Mouse (Mus musculus) stomach, embryonic 16.5 days (tissue): ENCODE data around the gene Wdr18. TPM values are rescaled to one million over a fixed set of nuclear protein-coding genes. Genes with fewer than 3 reads are reported as not detected.

ENCODE experiments used
- ATAC-seq: fragments of 200-750 bp; cut with Nextera tagmentation; 2 replicates; pipeline ENCODE4 v1.8.0; 2017; ENCODE audit warnings: moderate number of reproducible peaks, moderate TSS enrichment; ENCODE audit not compliant: insufficient read depth, low FRiP score
- H3K27ac ChIP-seq: fragments of 300-500 bp; sonication (generic); 2 replicates; pipeline ENCODE4 v1.5.1; 2014; ENCODE audit warnings: low read length
- H3K27me3 ChIP-seq: fragments of 300-500 bp; sonication (generic); 2 replicates; pipeline ENCODE4 v1.6.1; 2014; ENCODE audit warnings: low read length, control low read depth, mixed read lengths; ENCODE audit not compliant: control insufficient read depth, insufficient read depth
- H3K36me3 ChIP-seq: fragments of 300-500 bp; sonication (generic); 2 replicates; pipeline ENCODE4 v1.6.1; 2014; ENCODE audit warnings: low read length; ENCODE audit not compliant: control insufficient read depth, insufficient read depth
- H3K4me1 ChIP-seq: fragments of 300-500 bp; sonication (generic); 2 replicates; pipeline ENCODE4 v1.6.1; 2014; ENCODE audit warnings: low read length, control low read depth, mixed read lengths; ENCODE audit not compliant: control insufficient read depth, insufficient read depth
- H3K4me2 ChIP-seq: fragments of 300-500 bp; sonication (generic); 2 replicates; pipeline ENCODE4 v1.6.1; 2014; ENCODE audit warnings: low read depth, low read length, mixed read lengths
- H3K4me3 ChIP-seq: fragments of 300-500 bp; sonication (generic); replicated peaks from 2 replicates; pipeline ENCODE4 v1.5.1; 2014; ENCODE audit warnings: mild to moderate bottlenecking, low read length
- H3K9ac ChIP-seq: fragments of 300-500 bp; sonication (generic); 2 replicates; pipeline ENCODE4 v1.6.1; 2014; ENCODE audit warnings: low read length
- H3K9me3 ChIP-seq: fragments of 300-500 bp; sonication (generic); replicated peaks from 2 replicates; pipeline ENCODE4 v1.6.1; 2016; ENCODE audit warnings: low read length, control low read depth; ENCODE audit not compliant: control insufficient read depth
- WGBS: fragments of 180-500 bp; shearing (Covaris S2); extraction: QIAGEN DNeasy Blood & Tissue Kit; methylation state at CpG from one replicate; pipeline ENCODE4 v1.1.7; 2014; 5-methylcytosine and 5-hydroxymethylcytosine counted together
- polyA plus RNA-seq: library from polyadenylated mRNA; unstranded; fragments of >200 nt; fragmentation: Nextera tagmentation; extraction: Ambion mirVana; gene quantifications from 2 replicates; pipeline ENCODE4 v1.2.1, GENCODE M21; 2015

Gene Wdr18
- 76.7 and 86.9 TPM in 2 replicates for polyA plus RNA-seq

DNA sequence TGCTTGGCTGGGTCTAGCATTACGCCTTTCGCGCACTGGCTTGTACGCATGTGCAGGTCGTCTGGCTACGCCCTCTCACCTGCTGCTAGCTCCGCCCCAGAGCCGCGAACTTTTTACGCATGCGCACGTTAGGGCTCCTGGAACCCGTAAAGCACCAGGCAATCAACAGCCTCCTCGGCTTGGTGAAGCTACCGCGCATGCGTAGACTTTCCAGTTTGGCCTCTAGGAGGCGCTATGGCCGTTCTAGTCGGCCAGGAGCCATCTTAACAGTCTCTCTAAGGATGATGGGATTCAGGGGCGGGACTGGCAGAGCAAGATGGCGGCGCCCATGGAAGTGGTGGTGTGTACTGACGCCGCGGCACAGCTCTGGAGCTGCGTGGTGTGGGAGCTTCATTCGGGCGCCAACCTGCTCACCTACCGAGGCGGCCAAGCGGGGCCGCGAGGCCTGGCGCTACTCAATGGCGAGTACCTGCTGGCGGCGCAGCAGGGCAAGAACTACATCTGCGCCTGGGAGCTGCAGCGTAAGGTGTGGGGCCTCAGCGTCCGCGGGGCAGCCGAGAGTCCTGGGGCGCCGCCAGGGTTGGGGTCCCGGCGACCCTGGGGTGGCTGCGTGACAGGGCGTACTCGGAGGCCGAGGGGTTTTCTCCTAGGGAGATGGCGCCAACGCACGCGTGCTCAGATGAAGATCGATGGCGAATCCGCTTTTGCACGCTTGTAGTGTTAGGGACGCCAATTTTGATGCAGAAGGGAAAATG, at the start of gene Wdr18:
Gene Wdr18, plus strand, starts transcription at position 306 of the 755 bp plus-strand sequence.
- Histone ChIP-seq H3K36me3 (no peaks in the 10 kb centered on the region; the same call in 1 of the 2 replicates), H3K9me3 (no peaks in the 10 kb centered on the region), H3K9ac (peak within 1 kb of the TSS; percentile 92), H3K4me3 (peak within 1 kb of the TSS; percentile 96), H3K27ac (peak within 1 kb of the TSS; percentile 74), H3K27me3 (no peaks in the 10 kb centered on the region), H3K4me2 (peak within 1 kb of the TSS; percentile 68), H3K4me1 (peaks cover 7% of the 10 kb centered on the region)
- ATAC-seq: peak; percentile 96
- WGBS: under 1% methylated on average over 61 of the region's 61 CpGs

DNA sequence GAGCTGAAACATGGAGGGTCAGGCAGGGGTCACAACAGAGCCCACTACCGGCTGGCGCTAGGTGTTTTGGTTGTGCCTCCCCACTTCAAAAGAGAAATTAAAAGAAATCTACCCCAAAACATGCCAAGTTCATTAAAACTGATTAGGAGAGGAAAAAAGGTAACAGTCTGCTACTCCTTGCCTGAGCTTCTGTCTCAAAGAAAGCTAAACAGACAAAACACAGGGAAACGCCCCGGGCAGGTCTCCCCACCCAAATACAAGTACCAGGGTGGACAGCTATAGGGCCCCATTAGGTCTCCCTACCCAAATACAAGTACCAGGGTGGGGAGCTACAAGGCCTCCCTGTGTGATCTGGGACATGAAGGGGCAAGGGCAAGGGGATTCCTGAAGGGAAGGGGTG, 49.4 kb upstream of the Wdr18 start, which contains the start of gene Gm26602:
Gene Gm26602, plus strand, starts transcription at position 301 of the 400 bp plus-strand sequence.
- no peak for ATAC-seq
- peak within 1 kb of the TSS; percentile 34 for H3K9ac ChIP-seq
- peaks cover 16% of the 10 kb centered on the region; the same call in 1 of the 2 replicates for H3K36me3 ChIP-seq
- peaks cover 23% of the 10 kb centered on the region for H3K4me1 ChIP-seq
- peak within 1 kb of the TSS; percentile 85; the same call in 1 of the 2 replicates for H3K27ac ChIP-seq
- H3K9me3 ChIP-seq: no peaks in the 10 kb centered on the region
- H3K4me3 ChIP-seq: no peak within 1 kb of the TSS
- 93% methylated on average over 4 of the region's 4 CpGs for WGBS
- H3K27me3 ChIP-seq: no peaks in the 10 kb centered on the region
- H3K4me2 ChIP-seq: no peak within 1 kb of the TSS

DNA sequence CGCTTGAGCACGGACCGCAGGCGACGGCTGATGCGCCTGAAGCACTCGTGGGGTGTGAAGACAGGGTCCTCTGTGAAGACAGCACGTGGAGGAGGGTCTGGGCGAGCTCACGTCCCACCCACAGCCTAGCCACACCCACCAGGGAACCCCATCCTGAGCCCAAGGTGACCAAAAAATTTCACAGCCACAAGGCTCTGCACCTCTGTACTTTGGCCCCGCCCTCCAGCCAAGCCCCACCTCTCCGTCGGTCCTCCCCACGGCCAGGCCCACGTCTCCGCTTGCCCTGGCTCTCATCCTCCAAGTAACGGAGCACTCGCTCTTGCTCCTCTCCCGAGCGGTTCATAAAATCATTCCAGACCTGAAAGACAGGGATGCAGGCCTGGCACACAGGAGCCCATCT, 47.5 kb upstream of the Wdr18 start:
- Histone ChIP-seq H3K4me2 (no peak overlapping the region), H3K27ac (no peak overlapping the region), H3K4me1 (peaks cover 30% of the 10 kb centered on the region), H3K9me3 (no peaks in the 10 kb centered on the region), H3K27me3 (no peaks in the 10 kb centered on the region), H3K4me3 (no peak overlapping the region), H3K36me3 (0 out of 2 replicates have a peak, but pooled peaks cover 8% of the 10 kb centered on the region), H3K9ac (no peak overlapping the region)
- 65% methylated on average over 20 of the region's 20 CpGs for WGBS
- ATAC-seq: no peak

DNA sequence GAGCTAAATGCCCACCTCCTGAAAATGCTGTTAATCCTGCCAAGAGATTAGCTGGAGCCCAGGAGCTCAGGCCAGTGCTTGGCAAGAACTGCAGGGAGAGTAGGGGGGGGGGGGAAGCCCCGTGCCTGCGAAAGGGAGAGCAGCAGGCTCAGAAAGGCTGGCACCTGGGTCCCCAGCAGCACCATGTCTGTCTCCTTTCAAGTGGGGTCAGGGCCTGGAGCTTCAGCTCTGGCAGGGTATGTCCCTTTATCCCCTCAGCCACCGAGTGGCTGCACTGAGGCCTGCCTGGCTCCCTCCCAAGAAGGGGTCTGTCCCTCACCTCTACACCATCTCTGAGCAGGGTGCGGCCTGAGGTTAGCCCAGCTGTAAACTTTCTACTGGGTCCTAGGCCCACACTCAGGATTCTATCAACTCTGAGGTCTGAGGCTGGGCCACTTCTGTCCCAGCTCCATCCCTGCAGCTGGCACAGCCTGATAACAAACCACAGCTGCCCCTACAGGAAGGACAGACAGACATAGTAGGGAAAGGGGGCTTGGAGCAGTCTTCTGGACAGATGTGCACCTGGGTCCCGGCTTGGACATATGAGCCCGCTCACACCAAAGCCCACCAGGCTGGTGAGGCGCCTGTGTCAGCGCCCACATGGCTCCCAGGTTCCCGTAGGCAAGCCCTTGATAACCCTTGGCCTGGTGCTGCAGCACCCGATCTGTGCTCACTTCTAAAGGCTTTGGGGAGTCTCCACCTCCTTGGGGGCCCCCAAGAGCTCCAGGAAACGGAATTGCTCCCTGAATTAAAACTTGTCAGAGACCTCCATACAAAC, 45.6 kb upstream of the Wdr18 start:
- WGBS: 63% methylated on average over 11 of the region's 11 CpGs
- H3K27ac ChIP-seq: peak overlapping the region; percentile 88
- H3K36me3 ChIP-seq: 0 out of 2 replicates have a peak, but pooled peaks cover 8% of the 10 kb centered on the region
- peaks cover 38% of the 10 kb centered on the region for H3K4me1 ChIP-seq
- no peak for ATAC-seq
- H3K9me3 ChIP-seq: no peaks in the 10 kb centered on the region
- peak overlapping the region; percentile 93; the same call in 1 of the 2 replicates for H3K4me2 ChIP-seq
- H3K27me3 ChIP-seq: peaks cover 17% of the 10 kb centered on the region
- peak overlapping the region; percentile 63 for H3K9ac ChIP-seq
- no peak overlapping the region; the same call in 1 of the 2 replicates for H3K4me3 ChIP-seq

DNA sequence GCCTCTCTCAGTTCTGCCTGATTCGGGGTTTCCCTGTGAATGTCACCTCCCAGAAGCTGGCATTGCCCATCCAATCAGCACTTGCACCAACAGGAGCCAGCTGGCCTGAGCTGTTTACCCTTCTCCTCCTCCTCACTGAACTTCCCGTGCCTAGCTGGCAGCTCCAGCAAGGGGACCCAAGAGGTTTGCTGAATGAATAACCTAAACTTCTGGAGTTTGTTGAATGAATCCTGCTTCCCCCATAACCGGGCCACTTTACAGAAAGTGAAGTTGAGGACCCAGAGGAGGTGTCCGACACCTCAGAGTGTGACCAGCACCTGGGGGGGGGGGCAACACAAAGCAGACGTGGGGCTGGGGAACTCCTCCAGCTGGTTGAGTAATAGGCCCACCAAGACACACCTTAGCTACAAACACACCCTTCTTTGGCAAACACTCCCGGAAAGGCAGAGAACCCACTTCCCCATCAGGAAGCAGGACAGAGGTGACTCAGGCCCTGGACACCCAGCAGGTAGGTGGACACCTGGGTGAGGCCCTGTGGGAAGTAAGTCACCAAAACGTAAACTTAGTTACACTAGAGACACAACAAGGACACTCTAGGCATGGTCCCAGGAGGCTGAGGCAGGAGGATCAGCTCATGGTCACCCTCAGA, 44.9 kb upstream of the Wdr18 start:
- Histone ChIP-seq H3K36me3 (0 out of 2 replicates have a peak, but pooled peaks cover 4% of the 10 kb centered on the region), H3K9ac (peak overlapping the region; percentile 63), H3K4me2 (peak overlapping the region; percentile 93), H3K27ac (peak overlapping the region; percentile 88), H3K9me3 (no peaks in the 10 kb centered on the region), H3K4me3 (peak overlapping the region; percentile 72), H3K4me1 (peaks cover 37% of the 10 kb centered on the region), H3K27me3 (peaks cover 24% of the 10 kb centered on the region)
- peak; percentile 19; the same call in 1 of the 2 replicates for ATAC-seq
- 60% methylated on average over 6 of the region's 7 CpGs for WGBS

DNA sequence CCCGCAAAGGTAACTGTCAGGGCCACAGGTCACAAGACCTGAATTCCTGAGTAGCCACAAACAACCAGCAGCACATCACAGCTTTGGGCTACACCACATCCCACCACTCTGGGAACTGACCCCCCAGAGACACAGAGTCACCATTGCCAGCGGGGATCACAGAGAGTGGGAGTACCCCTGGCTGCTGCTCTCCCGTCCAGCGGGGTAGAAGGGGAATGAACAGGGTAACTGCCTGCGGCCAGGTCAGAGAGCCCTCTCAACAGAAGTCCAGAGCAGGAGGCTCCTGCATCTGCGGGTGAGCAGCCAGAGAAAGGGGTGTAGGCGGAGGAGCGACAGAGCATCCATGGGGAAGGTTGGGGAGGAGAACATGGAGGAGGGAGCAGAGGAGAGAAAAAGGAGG, 43.9 kb upstream of the Wdr18 start:
- no peaks in the 10 kb centered on the region for H3K9me3 ChIP-seq
- peak overlapping the region; percentile 93 for H3K4me2 ChIP-seq
- peaks cover 34% of the 10 kb centered on the region for H3K27me3 ChIP-seq
- peak overlapping the region; percentile 72 for H3K4me3 ChIP-seq
- H3K27ac ChIP-seq: peak overlapping the region; percentile 76
- no peak for ATAC-seq
- peak overlapping the region; percentile 91 for H3K9ac ChIP-seq
- H3K4me1 ChIP-seq: peaks cover 39% of the 10 kb centered on the region
- 5% methylated on average over 8 of the region's 8 CpGs for WGBS
- H3K36me3 ChIP-seq: 0 out of 2 replicates have a peak, but pooled peaks cover 4% of the 10 kb centered on the region

DNA sequence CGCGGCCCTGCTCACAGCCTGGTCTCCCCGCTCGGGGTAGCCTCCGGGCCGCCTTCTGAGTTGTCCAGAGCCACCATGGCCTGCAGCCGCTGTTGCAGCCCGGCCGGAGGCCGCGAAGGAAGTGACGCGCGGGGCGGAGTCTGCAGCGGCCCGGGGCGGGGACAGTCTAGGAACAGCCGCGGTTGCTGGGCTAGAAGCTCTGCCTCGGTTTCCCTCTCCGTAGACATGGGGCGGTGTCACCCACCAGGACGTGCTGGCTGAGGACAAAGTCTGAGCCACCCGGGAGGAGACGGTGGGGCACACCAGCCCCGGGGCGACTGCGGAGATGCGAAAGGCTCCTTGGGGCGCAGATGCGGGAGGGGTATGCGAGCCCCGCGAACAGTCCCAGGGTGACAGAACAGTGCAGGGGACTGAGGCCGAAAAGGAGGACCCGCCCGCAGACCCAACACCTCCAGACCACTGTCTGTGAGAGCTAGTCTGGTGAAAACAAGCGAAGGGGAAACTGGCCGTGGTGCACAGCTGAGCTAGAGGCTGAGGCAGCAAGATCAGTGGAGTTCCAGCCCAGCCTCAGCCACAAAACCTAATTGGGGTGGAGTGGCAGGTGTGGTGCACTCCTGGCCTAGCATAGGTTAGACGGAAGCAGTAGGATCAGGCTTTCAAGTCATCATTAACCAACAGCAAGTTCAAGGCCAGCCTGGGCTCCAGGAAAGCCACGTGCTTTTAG, 43.0 kb upstream of the Wdr18 start, which contains the start of gene Kiss1r:
Gene Kiss1r, plus strand, starts transcription at position 164 of the 724 bp plus-strand sequence.
- 2% methylated on average over 42 of the region's 42 CpGs for whole genome bisulfite sequencing
- peak within 1 kb of the TSS; percentile 91 for H3K9ac ChIP-seq
- peak within 1 kb of the TSS; percentile 76 for H3K27ac ChIP-seq
- H3K4me2 ChIP-seq: peak within 1 kb of the TSS; percentile 93
- no peaks in the 10 kb centered on the region for H3K9me3 ChIP-seq
- 0 out of 2 replicates have a peak, but pooled peaks cover under 1% of the 10 kb centered on the region for H3K36me3 ChIP-seq
- H3K4me3 ChIP-seq: peak within 1 kb of the TSS; percentile 72
- peaks cover 43% of the 10 kb centered on the region for H3K27me3 ChIP-seq
- peak; percentile 84 for ATAC-seq
- peaks cover 48% of the 10 kb centered on the region for H3K4me1 ChIP-seq

DNA sequence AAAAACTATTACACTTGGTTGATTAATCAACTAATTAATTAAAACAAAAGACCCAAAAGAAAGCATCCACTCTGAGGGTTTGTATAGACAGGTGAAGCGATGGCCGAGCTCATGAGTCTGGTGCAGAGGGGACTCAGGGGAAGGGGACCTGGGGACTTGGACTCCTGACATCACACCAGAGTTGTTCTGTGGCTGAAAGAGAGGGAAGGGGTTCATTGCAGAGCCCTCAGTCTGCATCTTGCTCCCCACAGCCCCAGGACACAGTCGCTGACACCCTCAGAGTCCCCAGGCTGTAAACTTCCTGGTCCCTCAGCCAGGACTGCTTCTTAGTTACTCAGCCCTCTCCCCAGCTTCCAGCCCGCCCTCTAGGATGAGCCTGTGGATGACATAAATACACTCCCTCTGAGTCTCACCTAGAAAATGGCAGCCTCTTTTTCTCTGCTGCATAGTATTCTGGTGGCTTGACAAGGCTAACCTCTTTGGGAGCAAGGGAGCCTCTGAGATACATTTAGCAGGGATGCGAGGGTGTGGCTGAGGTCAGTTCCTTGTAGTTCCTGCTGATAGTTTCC, 42.3 kb upstream of the Wdr18 start:
- H3K4me1 ChIP-seq: peaks cover 48% of the 10 kb centered on the region
- no peaks in the 10 kb centered on the region for H3K9me3 ChIP-seq
- H3K4me2 ChIP-seq: peak overlapping the region; percentile 93; the same call in 1 of the 2 replicates
- no peak overlapping the region for H3K9ac ChIP-seq
- H3K4me3 ChIP-seq: peak overlapping the region; percentile 72; the same call in 1 of the 2 replicates
- H3K36me3 ChIP-seq: no peaks in the 10 kb centered on the region
- ATAC-seq: no peak
- WGBS: 61% methylated on average over 5 of the region's 5 CpGs
- H3K27me3 ChIP-seq: peaks cover 49% of the 10 kb centered on the region
- no peak overlapping the region for H3K27ac ChIP-seq
